In genomic region chr6:52894501-52894823, GRCm38 (mm10) we compare ENCODE assay signal across 12 mouse cellular contexts.
DNase-seq lines count a peak whose midpoint lies in the region; ATAC-seq and TF ChIP-seq lines count a peak whose summit lies in the region.
"Had no signal": no experiment of that assay in that cellular context is flagged by ENCODE, and none has a peak within 500 bp of the region (broad histone marks: within the 10 kb centered on the region; RNA-seq: fewer than 3 reads in every experiment).

No protein-coding gene starts in this region.

- peak; percentile 63 for ATAC-seq in midbrain, embryonic 12.5 days (ENCODE audit: low FRiP score, low read depth)

- H3K9me3 ChIP-seq in midbrain, embryonic 12.5 days = no peaks in the 10 kb centered on the region
- H3K9me3 ChIP-seq: heart, embryonic 15.5 days; limb, embryonic 13.5 days had no signal

- H3K4me2 ChIP-seq in midbrain, embryonic 12.5 days (replicated peaks) = no peak overlapping the region; the same call in 1 of the 2 replicates
- H3K4me2 ChIP-seq: heart, embryonic 15.5 days; limb, embryonic 13.5 days had no signal

- TF ChIP-seq POLR2A in thymus, adult 2 months (IDR thresholded peaks at IDR 0.05; ENCODE audit: control insufficient read depth, extremely low read depth, insufficient read depth, low read length, poor library complexity) = no peak

- 87% methylated on average over 13 of the region's 13 CpGs for WGBS in thymus, adult 2 months
- WGBS in midbrain, embryonic 12.5 days = 46% methylated on average over 13 of the region's 13 CpGs

- no peaks in the 10 kb centered on the region for H3K36me3 ChIP-seq in thymus, adult 2 months (ENCODE audit: control insufficient read depth, insufficient read depth, low read length)
- H3K36me3 ChIP-seq in midbrain, embryonic 12.5 days = no peaks in the 10 kb centered on the region
- H3K36me3 ChIP-seq: heart, embryonic 15.5 days; limb, embryonic 13.5 days had no signal

- peak overlapping the region; percentile 37; the same call in 1 of the 2 replicates for H3K27ac ChIP-seq in thymus, adult 2 months (ENCODE audit: control insufficient read depth, insufficient read depth, low read length)
- peak overlapping the region; percentile 56 for H3K27ac ChIP-seq in midbrain, embryonic 12.5 days (replicated peaks)
- H3K27ac ChIP-seq: heart, embryonic 15.5 days; kidney, postnatal 0 days; limb, embryonic 13.5 days; macrophage had no signal

- H3K4me1 ChIP-seq in thymus, adult 2 months (replicated peaks; ENCODE audit: control insufficient read depth, insufficient read depth, low read length) = peaks cover 32% of the 10 kb centered on the region
- H3K4me1 ChIP-seq in midbrain, embryonic 12.5 days = peaks cover 33% of the 10 kb centered on the region

- no peak for TF ChIP-seq CTCF in thymus, adult 2 months (IDR thresholded peaks at IDR 0.05; ENCODE audit: borderline replicate concordance, control insufficient read depth, extremely low read depth, insufficient read depth, low read length, poor library complexity)

- H3K9ac ChIP-seq in midbrain, embryonic 12.5 days (replicated peaks) = no peak overlapping the region
- H3K9ac ChIP-seq: heart, embryonic 15.5 days; limb, embryonic 13.5 days had no signal

- no peak overlapping the region for H3K4me3 ChIP-seq in thymus, adult 2 months (ENCODE audit: control insufficient read depth, insufficient read depth, low read length)
- no peak overlapping the region for H3K4me3 ChIP-seq in midbrain, embryonic 12.5 days
- H3K4me3 ChIP-seq: heart, embryonic 15.5 days; limb, embryonic 13.5 days had no signal

- peak; percentile 64 for DNase-seq in heart, adult 11 months
- DNase-seq in heart, postnatal 10 days = no peak
- DNase-seq in thymus, adult 2 months = no peak
- no peak for DNase-seq in thymus, postnatal 0 days (ENCODE audit: low spot score)
- no peak for DNase-seq in adrenal gland, postnatal 36 days
- DNase-seq in heart, postnatal 4 days = no peak
- no peak for DNase-seq in heart, adult 8-10 months (ENCODE audit: low spot score)

- intact Hi-C loops in heart, postnatal 10 days (cut with DNase I) = no loop called here

- no peaks in the 10 kb centered on the region for H3K27me3 ChIP-seq in thymus, adult 2 months (ENCODE audit: control insufficient read depth, insufficient read depth, low read length)
- no peaks in the 10 kb centered on the region for H3K27me3 ChIP-seq in midbrain, embryonic 12.5 days
- H3K27me3 ChIP-seq: heart, embryonic 15.5 days; limb, embryonic 13.5 days had no signal
